Mouse (Mus musculus) lung, postnatal 0 days (tissue): ENCODE data around the gene Fars2. TPM values are rescaled to one million over a fixed set of nuclear protein-coding genes. Genes with fewer than 3 reads are reported as not detected.
"Not testable (repeated sequence)": the region's sequence is repeated elsewhere in the genome, so short reads cannot be mapped to it uniquely, and the experiment has no call there.

ENCODE experiments used
- ATAC-seq: fragments of 200-750 bp; cut with Nextera tagmentation; 2 replicates; pipeline ENCODE4 v1.8.0; 2017; ENCODE audit warnings: moderate library complexity
- DNase-seq: peaks from one replicate; pipeline ENCODE4 v3.0.0-alpha.2; 2016; ENCODE audit warnings: low spot score
- H3K27ac ChIP-seq: fragments of 300-500 bp; sonication (generic); 2 replicates; pipeline ENCODE4 v1.5.1; 2014; ENCODE audit warnings: antibody characterized with exemption, mild to moderate bottlenecking, low read length, mixed read lengths
- H3K27me3 ChIP-seq: fragments of 300-500 bp; sonication (generic); replicated peaks from 2 replicates; pipeline ENCODE4 v1.6.1; 2014; ENCODE audit warnings: low read length, mixed read lengths; ENCODE audit not compliant: insufficient read depth
- H3K36me3 ChIP-seq: fragments of 300-500 bp; sonication (generic); 2 replicates; pipeline ENCODE4 v1.6.1; 2014; ENCODE audit warnings: low read length, mixed read lengths; ENCODE audit not compliant: insufficient read depth
- H3K4me1 ChIP-seq: fragments of 300-500 bp; sonication (generic); 2 replicates; pipeline ENCODE4 v1.6.1; 2014; ENCODE audit warnings: antibody characterized with exemption, low read depth, low read length, mixed read lengths; ENCODE audit not compliant: insufficient read depth
- H3K4me2 ChIP-seq: fragments of 300-500 bp; sonication (generic); replicated peaks from 2 replicates; pipeline ENCODE4 v1.6.1; 2014; ENCODE audit warnings: low read depth, mild to moderate bottlenecking, low read length, moderate library complexity, mixed read lengths
- H3K4me3 ChIP-seq: fragments of 300-500 bp; sonication (generic); 2 replicates; pipeline ENCODE4 v1.5.1; 2014; ENCODE audit warnings: low read depth, low read length
- H3K9ac ChIP-seq: fragments of 300-500 bp; sonication (generic); replicated peaks from 2 replicates; pipeline ENCODE4 v1.6.1; 2014; ENCODE audit warnings: low read depth, mild to moderate bottlenecking
- H3K9me3 ChIP-seq: fragments of 300-500 bp; sonication (generic); 2 replicates; pipeline ENCODE4 v1.6.1; 2016; ENCODE audit warnings: low read length, mixed read lengths
- CTCF ChIP-seq: IDR thresholded peaks from 2 replicates; pipeline ENCODE4 v1.5.1; 2016; ENCODE audit warnings: antibody characterized with exemption, mild to moderate bottlenecking
- EP300 ChIP-seq: IDR thresholded peaks from 2 replicates; pipeline ENCODE4 v1.6.1; 2016; ENCODE audit warnings: antibody characterized with exemption, mild to moderate bottlenecking, control low read depth
- WGBS: fragments of 180-500 bp; shearing (Covaris S2); extraction: QIAGEN DNeasy Blood & Tissue Kit; methylation state at CpG from one replicate; pipeline ENCODE4 v1.1.7; 2014; 5-methylcytosine and 5-hydroxymethylcytosine counted together
- polyA plus RNA-seq: library from polyadenylated mRNA; unstranded; fragments of >200 nt; fragmentation: Nextera tagmentation; extraction: Ambion mirVana; gene quantifications from 2 replicates; pipeline ENCODE4 v1.2.1, GENCODE M21; 2015

Gene Fars2
- polyA plus RNA-seq, 1 experiment from 2014 or later: 33.2 TPM

DNA sequence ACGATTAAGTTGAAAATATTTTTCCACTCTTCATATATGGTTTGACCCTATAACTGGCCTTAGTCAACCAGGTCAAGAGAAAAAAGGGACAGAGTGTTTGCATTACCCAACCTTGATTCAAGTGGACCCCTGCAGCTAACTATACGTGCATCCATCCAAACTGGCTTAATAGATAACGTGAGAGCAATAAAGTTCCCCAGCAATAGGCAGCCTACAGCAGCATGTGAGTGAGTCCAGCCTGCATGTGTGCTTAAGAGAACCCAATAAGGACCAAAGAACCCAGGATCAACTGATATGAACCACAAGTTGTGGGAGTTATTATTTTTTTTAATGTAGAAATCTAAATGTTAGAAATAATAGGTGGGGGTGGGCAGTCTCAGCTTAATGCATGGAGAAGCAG lies 213.3 kb downstream of the Fars2 start:
- Histone ChIP-seq H3K9ac (no peak overlapping the region), H3K36me3 (no peaks in the 10 kb centered on the region), H3K4me2 (no peak overlapping the region), H3K4me3 (no peak overlapping the region), H3K27ac (no peak overlapping the region), H3K9me3 (no peaks in the 10 kb centered on the region), H3K4me1 (no peaks in the 10 kb centered on the region), H3K27me3 (no peaks in the 10 kb centered on the region)
- 71% methylated on average over 3 of the region's 3 CpGs for WGBS
- ATAC-seq (no peak), DNase-seq (no peak)
- no peak for TF ChIP-seq CTCF
- TF ChIP-seq EP300: no peak

DNA sequence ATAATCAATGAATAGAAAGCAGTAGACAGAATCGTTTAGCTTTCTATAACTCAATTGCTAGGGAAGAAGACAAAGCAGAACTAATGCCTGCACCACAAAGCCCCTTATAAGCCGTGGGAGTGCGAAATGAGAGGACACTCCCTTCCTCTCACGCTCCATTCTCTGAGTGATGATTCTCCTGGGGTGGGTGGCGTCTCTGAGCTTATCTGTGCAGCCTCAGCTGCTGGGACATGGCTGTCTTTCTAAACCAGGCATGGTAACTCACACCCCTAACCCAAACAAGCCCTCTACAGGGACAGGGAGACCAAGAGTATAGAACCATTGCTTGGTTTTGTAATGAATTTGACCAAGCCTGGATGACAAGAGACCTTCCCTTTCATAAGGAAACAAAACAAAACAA lies 217.5 kb downstream of the Fars2 start:
- H3K27me3 ChIP-seq: no peaks in the 10 kb centered on the region
- 75% methylated on average over 5 of the region's 5 CpGs for WGBS
- no peak for TF ChIP-seq EP300
- no peak for TF ChIP-seq CTCF
- no peak overlapping the region for H3K9ac ChIP-seq
- no peak overlapping the region for H3K4me3 ChIP-seq
- H3K9me3 ChIP-seq: no peaks in the 10 kb centered on the region
- no peaks in the 10 kb centered on the region for H3K4me1 ChIP-seq
- no peaks in the 10 kb centered on the region for H3K36me3 ChIP-seq
- H3K4me2 ChIP-seq: no peak overlapping the region
- DNase-seq (no peak), ATAC-seq (no peak)
- H3K27ac ChIP-seq: no peak overlapping the region

DNA sequence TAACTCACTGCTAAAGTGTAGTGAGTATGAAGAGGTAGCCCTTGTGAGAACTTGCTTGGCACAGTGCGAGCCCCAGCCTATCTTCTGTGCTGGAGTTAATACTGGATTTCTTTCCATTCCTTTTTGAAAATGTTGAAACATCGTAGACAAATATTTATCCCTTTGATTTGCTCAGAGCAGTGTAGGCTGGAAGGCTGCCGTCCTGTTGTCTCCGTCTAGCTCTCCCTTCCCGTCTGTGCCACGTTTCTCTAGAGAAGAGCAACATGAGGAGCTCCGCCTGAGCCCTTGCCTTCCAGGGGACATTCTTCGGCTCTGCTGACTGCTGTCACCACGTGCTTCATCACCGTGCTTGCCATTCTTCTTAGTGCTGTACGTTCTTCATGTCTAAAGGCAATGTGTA lies 234.3 kb downstream of the Fars2 start:
- Histone ChIP-seq H3K27me3 (no peaks in the 10 kb centered on the region), H3K4me3 (no peak overlapping the region), H3K9me3 (no peaks in the 10 kb centered on the region), H3K4me2 (no peak overlapping the region), H3K27ac (no peak overlapping the region), H3K36me3 (no peaks in the 10 kb centered on the region), H3K4me1 (no peaks in the 10 kb centered on the region), H3K9ac (no peak overlapping the region)
- DNase-seq: peak; percentile 42
- WGBS: 38% methylated on average over 11 of the region's 11 CpGs
- peak; percentile 28; the same call in 1 of the 2 replicates for ATAC-seq
- no peak for TF ChIP-seq CTCF
- TF ChIP-seq EP300: no peak

DNA sequence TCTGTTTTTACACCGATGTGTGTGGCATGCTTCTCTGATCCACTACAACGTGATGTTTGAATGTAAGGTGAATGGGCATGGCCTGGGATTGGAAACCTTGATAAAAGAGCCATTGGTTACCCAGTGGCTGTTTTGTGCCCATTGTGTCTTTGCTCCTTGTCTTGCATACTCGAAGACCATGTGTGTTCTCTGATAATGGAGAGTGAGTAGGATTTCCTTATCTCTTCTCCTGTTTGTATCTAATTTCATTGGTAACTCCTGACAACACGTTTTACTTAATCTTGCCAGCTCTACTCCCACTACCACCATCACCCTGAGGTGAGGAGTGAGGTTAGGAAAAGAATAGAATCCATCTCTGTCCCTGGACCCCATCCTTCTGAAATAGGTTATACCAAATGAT lies 240.3 kb downstream of the Fars2 start:
- Histone ChIP-seq H3K27ac (no peak overlapping the region), H3K4me1 (no peaks in the 10 kb centered on the region), H3K36me3 (no peaks in the 10 kb centered on the region), H3K4me2 (no peak overlapping the region), H3K4me3 (no peak overlapping the region), H3K9me3 (no peaks in the 10 kb centered on the region), H3K9ac (no peak overlapping the region), H3K27me3 (no peaks in the 10 kb centered on the region)
- WGBS: 65% methylated on average over 4 of the region's 4 CpGs
- DNase-seq: no peak
- no peak for ATAC-seq
- TF ChIP-seq EP300 (no peak), CTCF (no peak)

DNA sequence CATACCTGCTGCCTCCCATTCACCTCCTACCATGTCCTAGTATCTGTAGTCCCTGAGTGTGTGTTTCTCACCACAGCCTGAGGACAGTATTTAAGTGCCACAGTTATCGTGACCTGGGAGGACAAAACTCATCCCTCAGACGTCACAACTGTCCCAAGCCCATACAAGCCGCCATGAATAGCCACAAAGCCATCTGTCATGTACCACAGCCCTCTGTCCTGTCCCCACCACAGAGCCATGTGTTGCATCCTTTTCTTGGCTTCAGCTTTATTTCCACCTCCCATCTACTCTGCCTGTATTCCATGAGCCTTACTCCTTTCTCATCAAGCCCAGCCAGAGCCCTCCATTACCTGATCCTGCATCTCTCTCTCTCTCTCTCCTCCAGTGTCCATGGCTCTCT lies 244.2 kb downstream of the Fars2 start:
- no peak overlapping the region for H3K27ac ChIP-seq
- no peak for TF ChIP-seq EP300
- TF ChIP-seq CTCF: no peak
- no peak overlapping the region for H3K4me2 ChIP-seq
- no peaks in the 10 kb centered on the region for H3K9me3 ChIP-seq
- H3K36me3 ChIP-seq: no peaks in the 10 kb centered on the region
- DNase-seq (no peak), ATAC-seq (no peak)
- no peaks in the 10 kb centered on the region for H3K4me1 ChIP-seq
- WGBS: 80% methylated on average over 3 of the region's 3 CpGs
- no peak overlapping the region for H3K9ac ChIP-seq
- no peaks in the 10 kb centered on the region for H3K27me3 ChIP-seq
- no peak overlapping the region for H3K4me3 ChIP-seq

DNA sequence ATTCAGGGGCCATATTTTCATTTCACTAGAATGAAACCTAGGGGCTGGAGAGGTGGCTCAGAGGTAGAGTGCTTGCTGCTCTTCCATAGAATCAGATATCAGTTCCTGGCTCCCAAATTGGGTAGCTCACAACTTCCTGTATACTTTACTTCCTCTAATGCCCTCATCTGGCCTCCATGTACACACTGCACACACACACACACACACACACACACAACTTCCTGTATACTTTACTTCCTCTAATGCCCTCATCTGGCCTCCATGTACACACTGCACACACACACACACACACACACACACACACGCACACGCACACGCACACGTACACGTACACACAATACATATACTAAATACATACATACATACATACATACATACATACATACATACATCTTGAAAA lies 248.5 kb downstream of the Fars2 start:
- not testable (repeated sequence) for H3K27ac ChIP-seq, H3K27me3 ChIP-seq, H3K9me3 ChIP-seq, DNase-seq, H3K36me3 ChIP-seq, H3K9ac ChIP-seq, H3K4me3 ChIP-seq, H3K4me2 ChIP-seq, ATAC-seq, H3K4me1 ChIP-seq
- WGBS: 98% methylated on average over 5 of the region's 5 CpGs

DNA sequence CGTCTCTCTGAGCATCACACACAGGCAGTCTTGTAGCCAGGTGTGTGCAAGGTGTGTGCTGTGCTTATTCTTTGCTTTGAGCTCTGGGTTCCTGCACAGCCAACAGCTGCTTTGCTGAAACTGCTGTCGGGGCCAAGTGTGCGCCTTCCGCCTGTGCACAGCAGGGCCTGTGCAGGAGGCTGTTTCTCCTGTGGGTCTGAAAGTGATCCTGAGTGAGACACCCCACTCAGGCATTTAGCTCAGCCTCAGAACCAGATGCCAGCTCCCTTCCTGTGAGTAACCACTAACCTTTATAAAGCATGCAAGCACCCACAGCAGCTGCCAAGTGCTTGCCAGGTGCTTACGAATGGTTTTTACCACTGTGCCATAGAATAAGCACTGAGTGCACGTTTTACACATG lies 249.1 kb downstream of the Fars2 start:
- DNase-seq (no peak), ATAC-seq (no peak)
- Histone ChIP-seq H3K4me2 (no peak overlapping the region), H3K27me3 (no peaks in the 10 kb centered on the region), H3K4me3 (no peak overlapping the region), H3K9me3 (no peaks in the 10 kb centered on the region), H3K9ac (no peak overlapping the region), H3K4me1 (no peaks in the 10 kb centered on the region), H3K36me3 (no peaks in the 10 kb centered on the region), H3K27ac (no peak overlapping the region)
- WGBS: 86% methylated on average over 6 of the region's 6 CpGs
- TF ChIP-seq EP300 (no peak), CTCF (no peak)
